Mouse (Mus musculus): ENCODE measurements around the gene Abhd17b.

DNA sequence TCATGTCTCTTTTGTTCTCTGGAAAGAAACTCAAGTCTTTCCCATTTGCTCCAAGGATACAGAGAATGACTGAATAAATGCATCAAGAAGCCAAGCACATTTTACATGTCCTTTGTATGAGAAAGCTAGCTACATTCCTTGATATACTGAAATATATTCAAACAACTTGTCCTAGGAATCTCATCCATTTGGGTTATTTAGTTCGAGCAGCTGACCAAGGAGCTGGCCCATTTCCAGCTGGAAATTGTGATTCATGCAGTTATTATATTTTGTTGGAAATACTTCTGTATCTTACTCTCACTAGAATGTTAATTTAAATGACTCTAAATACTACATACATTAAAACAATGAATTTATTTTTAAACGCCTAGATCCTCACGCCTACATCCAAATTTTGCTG is 63.5 kb downstream of the Abhd17b start:
- no peak for TF ChIP-seq CTCF (conservative IDR thresholded peaks at IDR 0.05 in 1 of 2, IDR thresholded peaks at IDR 0.05 in 1 of 2; ENCODE audit: low read depth in 2 of 2, low read length in 2 of 2)
- TF ChIP-seq RAD21 (IDR thresholded peaks at IDR 0.05; ENCODE audit: low read depth, low read length): no peak
- no peak for TF ChIP-seq IRF4 (IDR thresholded peaks at IDR 0.05; ENCODE audit: low read depth, low read length)
- no peak for TF ChIP-seq NELFE (IDR thresholded peaks at IDR 0.05; ENCODE audit: low read depth, low read length)
- no peak for TF ChIP-seq POLR2A (IDR thresholded peaks at IDR 0.05; ENCODE audit: low read depth, low read length)
- TF ChIP-seq MAFK (IDR thresholded peaks at IDR 0.05; ENCODE audit: insufficient replicate concordance, low read length): no peak
- TF ChIP-seq POLR2AphosphoS2 (IDR thresholded peaks at IDR 0.05; ENCODE audit: low read depth, low read length): no peak
- TF ChIP-seq HCFC1 (IDR thresholded peaks at IDR 0.05; ENCODE audit: low read depth, low read length): no peak
- no peak for TF ChIP-seq TBP (conservative IDR thresholded peaks at IDR 0.05; ENCODE audit: low read depth, low read length)
